ENCODE assay signal across 7 mouse cellular contexts in genomic region chr13:97238181-97238981, GRCm38 (mm10). TPM values are rescaled to one million over a fixed set of nuclear protein-coding genes. Genes with fewer than 3 reads are reported as not detected.
DNase-seq lines count a peak whose midpoint lies in the region; ATAC-seq and TF ChIP-seq lines count a peak whose summit lies in the region.

No protein-coding gene starts in this region.

- WGBS in lung, postnatal 0 days: 38% methylated on average over 16 of the region's 16 CpGs
- 46% methylated on average over 16 of the region's 16 CpGs for WGBS in lung, adult 2 months
- WGBS in hindbrain, embryonic 14.5 days: 56% methylated on average over 16 of the region's 16 CpGs
- 53% methylated on average over 16 of the region's 16 CpGs for WGBS in neural tube, embryonic 15.5 days
- 75% methylated on average over 16 of the region's 16 CpGs for WGBS in thymus, adult 2 months

- no peaks in the 10 kb centered on the region for H3K36me3 ChIP-seq in lung, postnatal 0 days (ENCODE audit: insufficient read depth, low read length)
- H3K36me3 ChIP-seq in hindbrain, embryonic 14.5 days (replicated peaks; ENCODE audit: control insufficient read depth, insufficient read depth): no peaks in the 10 kb centered on the region
- H3K36me3 ChIP-seq in neural tube, embryonic 15.5 days: no peaks in the 10 kb centered on the region
- no peaks in the 10 kb centered on the region for H3K36me3 ChIP-seq in thymus, adult 2 months (ENCODE audit: control insufficient read depth, insufficient read depth, low read length)

- H3K9ac ChIP-seq in lung, postnatal 0 days (replicated peaks; ENCODE audit: low read depth): no peak overlapping the region
- H3K9ac ChIP-seq in hindbrain, embryonic 14.5 days: no peak overlapping the region
- H3K9ac ChIP-seq in neural tube, embryonic 15.5 days (replicated peaks): no peak overlapping the region

- no peaks in the 10 kb centered on the region for H3K9me3 ChIP-seq in lung, postnatal 0 days (ENCODE audit: low read length)
- no peaks in the 10 kb centered on the region for H3K9me3 ChIP-seq in hindbrain, embryonic 14.5 days (ENCODE audit: control insufficient read depth, low read length)
- H3K9me3 ChIP-seq in neural tube, embryonic 15.5 days (replicated peaks): no peaks in the 10 kb centered on the region

- H3K4me3 ChIP-seq in lung, postnatal 0 days (ENCODE audit: low read depth, low read length): no peak overlapping the region
- H3K4me3 ChIP-seq in lung, adult 2 months (replicated peaks; ENCODE audit: extremely low read depth, low read depth, low read length): no peak overlapping the region
- H3K4me3 ChIP-seq in hindbrain, embryonic 14.5 days (replicated peaks; ENCODE audit: low read length): no peak overlapping the region
- H3K4me3 ChIP-seq in neural tube, embryonic 15.5 days (replicated peaks): no peak overlapping the region
- no peak overlapping the region for H3K4me3 ChIP-seq in thymus, adult 2 months (ENCODE audit: control insufficient read depth, insufficient read depth, low read length)

- DNase-seq in lung, postnatal 0 days (ENCODE audit: low spot score): peak; percentile 49
- DNase-seq in lung, adult 2 months: no peak
- peak; percentile 26 for DNase-seq in adrenal gland, postnatal 25 days
- DNase-seq in hindbrain, embryonic 14.5 days (ENCODE audit: low spot score): no peak
- no peak for DNase-seq in thymus, adult 2 months
- no peak for DNase-seq in spleen, postnatal 4 days (ENCODE audit: low spot score in 2 of 2)

- no peak for TF ChIP-seq POLR2A in lung, adult 2 months (IDR thresholded peaks at IDR 0.05; ENCODE audit: borderline replicate concordance, extremely low read depth, low read depth, low read length)
- TF ChIP-seq POLR2A in thymus, adult 2 months (IDR thresholded peaks at IDR 0.05; ENCODE audit: control insufficient read depth, extremely low read depth, insufficient read depth, low read length, poor library complexity): no peak

- peak overlapping the region; percentile 11; the same call in 1 of the 2 replicates for H3K27ac ChIP-seq in lung, postnatal 0 days (ENCODE audit: low read length)
- peak overlapping the region; percentile 93 for H3K27ac ChIP-seq in hindbrain, embryonic 14.5 days
- peak overlapping the region; percentile 98; the same call in 1 of the 2 replicates for H3K27ac ChIP-seq in neural tube, embryonic 15.5 days (replicated peaks)
- H3K27ac ChIP-seq in thymus, adult 2 months (ENCODE audit: control insufficient read depth, insufficient read depth, low read length): no peak overlapping the region

- TF ChIP-seq EP300 in lung, postnatal 0 days (IDR thresholded peaks at IDR 0.05): peak; percentile 80; the same call in 1 of the 2 replicates

- no peaks in the 10 kb centered on the region for H3K27me3 ChIP-seq in lung, postnatal 0 days (replicated peaks; ENCODE audit: insufficient read depth, low read length)
- H3K27me3 ChIP-seq in hindbrain, embryonic 14.5 days (ENCODE audit: control insufficient read depth, insufficient read depth, low read length): no peaks in the 10 kb centered on the region
- H3K27me3 ChIP-seq in neural tube, embryonic 15.5 days (replicated peaks): no peaks in the 10 kb centered on the region
- H3K27me3 ChIP-seq in thymus, adult 2 months (ENCODE audit: control insufficient read depth, insufficient read depth, low read length): no peaks in the 10 kb centered on the region

- no peak for ATAC-seq in lung, postnatal 0 days
- ATAC-seq in hindbrain, embryonic 14.5 days (ENCODE audit: low FRiP score): no peak
- no peak for ATAC-seq in neural tube, embryonic 15.5 days (ENCODE audit: low FRiP score)

- H3K4me2 ChIP-seq in lung, postnatal 0 days (replicated peaks; ENCODE audit: low read depth, low read length): no peak overlapping the region
- no peak overlapping the region for H3K4me2 ChIP-seq in hindbrain, embryonic 14.5 days (replicated peaks)
- H3K4me2 ChIP-seq in neural tube, embryonic 15.5 days: no peak overlapping the region

- no peak for TF ChIP-seq CTCF in lung, postnatal 0 days (IDR thresholded peaks at IDR 0.05)
- TF ChIP-seq CTCF in lung, adult 2 months (IDR thresholded peaks at IDR 0.05; ENCODE audit: insufficient read depth, low read length): no peak
- TF ChIP-seq CTCF in thymus, adult 2 months (IDR thresholded peaks at IDR 0.05; ENCODE audit: borderline replicate concordance, control insufficient read depth, extremely low read depth, insufficient read depth, low read length, poor library complexity): no peak

- H3K4me1 ChIP-seq in lung, postnatal 0 days (ENCODE audit: insufficient read depth, low read depth, low read length): peaks cover 4% of the 10 kb centered on the region; the same call in 1 of the 2 replicates
- H3K4me1 ChIP-seq in lung, adult 2 months (ENCODE audit: control insufficient read depth, insufficient read depth, low read length): peaks cover 10% of the 10 kb centered on the region
- H3K4me1 ChIP-seq in hindbrain, embryonic 14.5 days (replicated peaks; ENCODE audit: control insufficient read depth, insufficient read depth, low read length): peaks cover 25% of the 10 kb centered on the region
- H3K4me1 ChIP-seq in neural tube, embryonic 15.5 days: peaks cover 46% of the 10 kb centered on the region
- peaks cover 25% of the 10 kb centered on the region for H3K4me1 ChIP-seq in thymus, adult 2 months (replicated peaks; ENCODE audit: control insufficient read depth, insufficient read depth, low read length)

RNA-seq across cellular contexts. Expression of gene Enc1, which starts 2.5 kb away (rescaled TPM):
- 2.6 and 4.0 TPM in 2 replicates for polyA plus RNA-seq in lung, postnatal 0 days (2015; fragmentation: Nextera tagmentation; extraction: Ambion mirVana)
- 7.3 and 8.5 TPM in 2 replicates for polyA plus RNA-seq in lung, adult 2 months (2012; rRNA removed)
- total RNA-seq in adrenal gland, postnatal 25 days (2021): 5.9 and 6.1 TPM in 2 replicates
- polyA plus RNA-seq in hindbrain, embryonic 14.5 days (2014; fragmentation: Nextera tagmentation; extraction: Ambion mirVana): 80.5 and 82.4 TPM in 2 replicates
- 65.8 and 79.2 TPM in 2 replicates for polyA plus RNA-seq in neural tube, embryonic 15.5 days (2015; fragmentation: Nextera tagmentation; extraction: Ambion mirVana)
- 7.6 and 10.0 TPM in 2 replicates for polyA plus RNA-seq in thymus, adult 2 months (2012; rRNA removed)

RNA-seq across cellular contexts. Expression of gene Hexb, which starts 40.2 kb away (rescaled TPM):
- 23.6 and 26.6 TPM in 2 replicates for polyA plus RNA-seq in lung, postnatal 0 days (2015; fragmentation: Nextera tagmentation; extraction: Ambion mirVana)
- polyA plus RNA-seq in lung, adult 2 months (2012; rRNA removed): 70.6 and 71.8 TPM in 2 replicates
- total RNA-seq in adrenal gland, postnatal 25 days (2021): 20.3 and 26.6 TPM in 2 replicates
- 45.3 and 50.7 TPM in 2 replicates for polyA plus RNA-seq in hindbrain, embryonic 14.5 days (2014; fragmentation: Nextera tagmentation; extraction: Ambion mirVana)
- polyA plus RNA-seq in neural tube, embryonic 15.5 days (2015; fragmentation: Nextera tagmentation; extraction: Ambion mirVana): 54.5 and 66.1 TPM in 2 replicates
- 138 and 180 TPM in 2 replicates for polyA plus RNA-seq in thymus, adult 2 months (2012; rRNA removed)

Comparison
In these comparisons a context has a peak if more than half of its experiments do, and no peak if none do; other contexts are left out.
1. DNase-seq: peak in lung, postnatal 0 days (single experiment) and adrenal gland, postnatal 25 days (single experiment); none in lung, adult 2 months (single experiment), hindbrain, embryonic 14.5 days (single experiment), thymus, adult 2 months (single experiment) and spleen, postnatal 4 days (0 of 2).